Mouse (Mus musculus): ENCODE results near the gene Gpt2. TPM values are rescaled to one million over a fixed set of nuclear protein-coding genes. Genes with fewer than 3 reads are reported as not detected.

The Gpt2 gene
- total RNA-seq, 2 experiments from 2014 or later = 36.6 to 50.0 TPM

DNA sequence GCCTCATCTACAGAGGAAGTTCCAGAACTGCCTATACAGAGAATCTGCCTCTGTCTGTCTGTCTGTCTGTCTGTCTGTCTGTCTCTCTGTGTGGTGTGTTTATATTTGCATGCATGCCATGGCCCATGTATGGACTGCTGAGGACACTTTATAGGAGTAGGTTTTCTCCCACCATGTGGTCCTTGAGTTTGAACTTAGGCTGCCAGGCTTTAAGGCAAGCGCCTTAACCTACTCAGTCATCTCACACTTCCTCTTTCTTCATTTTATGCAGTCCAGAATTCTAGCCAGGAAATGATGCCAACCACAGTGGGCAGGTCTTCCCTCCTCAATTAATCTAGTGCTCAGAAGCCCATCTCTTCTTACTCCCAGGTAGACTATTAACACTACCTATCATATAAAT is 66.8 kb downstream of the Gpt2 start:
- intact Hi-C loops (cut with DNase I) = loop anchor here (10.0 kb wide), 1 partner anchor 106 kb away; no protein-coding TSS in a partner anchor
- DNase-seq (ENCODE audit: extremely low spot score in 1 of 2, low spot score in 2 of 2) = no peak

DNA sequence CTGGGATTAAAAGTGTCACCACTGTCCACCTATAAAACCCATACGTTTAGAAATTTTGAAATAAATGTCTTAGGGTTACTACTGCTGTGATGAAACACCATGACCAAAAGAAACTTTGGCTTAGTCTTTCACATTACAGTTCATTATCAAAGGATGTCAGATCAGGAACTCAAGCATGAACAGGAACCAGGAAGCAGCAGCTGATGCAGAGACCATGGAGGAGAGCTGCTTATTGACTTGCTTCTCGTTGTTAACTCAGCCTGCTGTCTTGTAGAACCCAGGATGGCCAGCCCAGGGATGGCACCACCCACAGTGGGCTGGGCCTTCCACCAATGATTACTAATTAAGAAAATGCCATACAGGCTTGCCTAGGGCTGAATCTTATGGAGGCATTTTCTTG is 67.6 kb downstream of the Gpt2 start:
- DNase-seq (ENCODE audit: extremely low spot score in 1 of 2, low spot score in 2 of 2) = no peak
- intact Hi-C loops (cut with DNase I) = loop anchor here (10.0 kb wide), 1 partner anchor 105 kb away; no protein-coding TSS in a partner anchor

DNA sequence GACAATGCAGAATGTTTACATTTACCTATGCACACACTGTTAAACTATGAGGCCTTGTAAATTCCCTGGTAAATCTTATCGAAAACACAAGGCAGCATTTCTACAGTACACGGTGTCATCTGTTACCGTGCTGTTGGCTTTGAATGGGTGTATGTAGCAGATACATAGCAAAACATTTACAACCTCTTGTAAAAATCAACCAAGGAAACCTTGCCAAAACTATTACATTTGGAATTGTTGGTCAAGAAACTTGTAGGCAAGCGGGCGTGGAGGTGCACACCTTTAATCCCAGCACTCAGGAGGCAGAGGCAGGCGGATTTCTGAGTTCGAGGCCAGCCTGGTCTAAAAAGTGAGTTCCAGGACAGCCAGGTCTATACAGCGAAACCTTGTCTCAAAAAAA is 71.0 kb downstream of the Gpt2 start:
- intact Hi-C loops (cut with DNase I) = no loop called here
- no peak for DNase-seq (ENCODE audit: extremely low spot score in 1 of 2, low spot score in 2 of 2)

DNA sequence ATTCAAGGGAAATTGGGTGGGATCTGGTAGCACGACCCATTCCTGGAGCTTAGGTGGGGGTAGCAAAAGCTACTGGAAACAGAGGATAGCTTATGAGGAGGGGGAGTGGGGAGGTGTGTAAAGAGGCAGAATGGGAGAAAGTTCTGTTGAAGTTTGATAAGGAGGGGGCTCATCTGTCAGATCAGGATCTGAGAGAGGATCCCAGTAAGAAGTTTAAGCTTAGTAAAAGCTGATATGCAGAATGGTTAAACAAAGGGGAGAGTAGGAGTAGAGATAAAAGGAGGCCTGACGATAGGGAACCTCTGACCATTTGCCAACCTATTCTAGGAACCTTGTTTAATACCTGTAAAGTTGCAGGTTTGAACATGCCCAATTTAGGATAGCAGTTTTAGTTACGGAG is 72.8 kb downstream of the Gpt2 start:
- DNase-seq (ENCODE audit: extremely low spot score in 1 of 2, low spot score in 2 of 2) = no peak
- intact Hi-C loops (cut with DNase I) = no loop called here

DNA sequence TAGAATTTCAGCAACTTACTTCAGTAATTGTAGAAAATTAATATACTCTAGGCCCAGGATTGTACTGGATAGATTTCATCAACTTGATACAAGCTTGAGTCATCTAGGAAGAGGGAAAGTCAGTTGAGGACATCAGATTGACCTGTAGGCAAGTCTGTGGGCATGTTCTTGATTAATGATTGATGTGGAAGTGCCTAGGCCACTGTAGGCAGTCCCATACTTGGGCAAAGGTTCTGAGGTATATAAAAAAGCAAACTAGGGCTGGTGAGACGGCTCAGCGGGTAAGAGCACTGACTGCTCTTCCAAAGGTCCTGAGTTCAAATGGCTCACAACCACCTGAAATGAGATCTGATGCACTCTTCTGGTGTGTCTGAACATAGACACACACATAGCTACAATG is 75.4 kb downstream of the Gpt2 start:
- no peak for DNase-seq (ENCODE audit: extremely low spot score in 1 of 2, low spot score in 2 of 2)

DNA sequence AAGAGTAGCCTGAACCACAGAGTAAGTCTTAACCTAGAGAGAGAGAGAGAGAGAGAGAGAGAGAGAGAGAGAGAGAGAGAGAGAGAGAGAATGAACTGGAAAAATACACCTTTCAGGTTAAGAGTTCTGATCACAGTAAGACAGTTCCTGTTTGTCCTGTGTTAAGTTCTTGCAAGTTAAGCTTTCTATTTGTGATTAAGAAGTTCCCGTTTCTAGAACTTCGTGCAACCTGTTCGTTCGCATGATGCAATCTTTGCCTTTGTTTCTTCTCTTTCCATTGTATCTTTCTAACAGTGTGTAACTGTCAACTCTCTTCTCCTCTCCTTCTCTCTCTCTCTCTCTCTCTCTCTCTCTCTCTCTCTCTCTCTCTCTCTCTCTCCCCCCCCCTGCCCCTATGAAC is 78.1 kb downstream of the Gpt2 start:
- intact Hi-C loops (cut with DNase I) = no loop called here
- DNase-seq (ENCODE audit: extremely low spot score in 1 of 2, low spot score in 2 of 2) = no peak

More for the DNA sequence above, 75.4 kb downstream of the Gpt2 start:
- intact Hi-C loops (cut with DNase I) = no loop called here

DNA sequence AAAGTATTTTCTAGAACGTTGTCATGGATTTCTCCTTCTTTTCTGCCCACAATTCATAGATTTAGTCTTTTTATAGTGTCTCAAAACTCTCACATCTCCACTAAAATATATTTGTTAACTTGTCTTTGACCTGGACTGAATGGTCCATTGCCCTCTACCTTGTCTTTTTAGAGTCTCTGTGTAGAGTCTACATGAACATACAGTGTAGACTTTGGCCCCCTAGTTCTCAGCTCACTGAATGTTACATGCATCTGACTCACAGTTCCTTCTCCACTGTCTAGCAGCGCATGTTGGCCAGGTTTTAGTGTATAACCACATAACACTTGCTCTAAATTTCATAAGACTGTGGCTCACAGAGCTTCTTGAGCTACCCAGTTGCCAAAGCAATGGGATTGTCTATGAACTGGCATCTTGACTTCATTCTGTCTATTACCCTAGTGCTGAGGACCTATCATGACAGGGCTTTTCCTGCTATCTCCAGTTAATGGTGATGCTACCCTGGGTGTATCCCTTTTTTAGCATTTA is 81.7 kb downstream of the Gpt2 start:
- no peak for DNase-seq (ENCODE audit: extremely low spot score in 1 of 2, low spot score in 2 of 2)

More for the DNA sequence above, 81.7 kb downstream of the Gpt2 start:
- intact Hi-C loops (cut with DNase I) = no loop called here

Other genes starting within 250 kb of the Gpt2 start
- 10 to 100 TPM; 43.7 to 45.1 TPM for gene Orc6, start 192.9 kb upstream of the Gpt2 start, total RNA-seq (2021)
- gene Vps35, start 192.8 kb upstream of the Gpt2 start, total RNA-seq (2021) = 100 to 1,000 TPM; 151 to 156 TPM
- 1 to 10 TPM in 1 of 2 experiments, under 1 TPM in 1; 0.49 to 2.4 TPM for gene Mylk3, start 106.2 kb upstream of the Gpt2 start, total RNA-seq (2021)
- 10 to 100 TPM; 17.2 to 17.3 TPM for gene 4921524J17Rik, start 59.7 kb upstream of the Gpt2 start, total RNA-seq (2021)
- gene Dnaja2, start 62.8 kb downstream of the Gpt2 start, total RNA-seq (2021) = 100 to 1,000 TPM; 168 to 184 TPM
- 100 to 1,000 TPM; 135 to 149 TPM for gene Neto2, start 208.3 kb downstream of the Gpt2 start, total RNA-seq (2021)